Mouse (Mus musculus): ENCODE measurements around the gene Ube2d2b.
A peak's percentile ranks its signal among the peaks of the same experiment; 100 is the strongest.

The Ube2d2b gene

DNA sequence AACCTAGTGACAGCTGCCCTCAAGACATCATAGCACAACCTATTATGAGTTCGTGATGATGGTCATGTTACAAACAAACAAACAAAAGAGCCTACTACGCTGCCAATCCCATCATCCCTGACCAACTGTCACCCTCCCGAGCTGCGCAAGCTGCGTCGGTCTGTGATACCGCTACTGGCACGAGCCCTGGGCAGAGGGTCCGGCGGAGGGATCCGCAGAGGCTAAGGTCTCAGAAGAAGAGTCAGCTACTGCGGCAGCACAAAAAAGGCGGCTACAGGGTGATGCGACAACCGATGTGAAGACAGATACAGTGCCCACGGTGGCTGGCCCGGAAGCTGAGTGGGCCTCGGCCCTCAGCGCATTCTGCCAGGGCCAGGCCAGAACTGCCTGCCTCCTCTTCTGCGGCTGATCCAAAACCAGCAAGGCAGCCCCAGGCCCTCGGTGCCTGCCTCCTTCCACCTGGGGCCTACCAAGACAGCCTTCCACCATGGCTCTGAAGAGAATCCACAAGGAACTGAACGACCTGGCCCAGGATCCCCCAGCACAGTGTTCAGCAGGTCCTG, at the start of gene Ube2d2b:
TSS of gene Ube2d2b (plus strand) at position 102 of the 563 bp plus-strand sequence.
- DNase-seq: no peak

DNA sequence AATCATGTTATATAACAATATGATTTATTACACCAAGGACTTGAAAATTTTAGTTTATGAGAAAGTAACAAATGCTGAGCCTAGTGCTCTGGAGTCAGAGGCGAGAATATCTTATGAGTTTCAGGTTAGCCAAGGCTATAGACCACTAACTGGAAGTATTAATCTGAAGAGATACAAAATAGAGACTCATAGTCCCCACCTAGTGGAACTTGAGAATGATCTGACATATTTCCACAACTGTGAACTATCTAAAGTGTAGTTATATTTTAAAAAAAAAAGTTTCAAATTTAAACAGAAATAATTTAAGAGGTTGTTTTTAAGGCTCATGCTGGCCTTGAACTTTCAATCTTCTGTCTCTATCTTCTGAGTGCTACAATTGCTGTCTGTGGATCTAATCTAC, 47.5 kb upstream of the Ube2d2b start:
- DNase-seq: no peak

DNA sequence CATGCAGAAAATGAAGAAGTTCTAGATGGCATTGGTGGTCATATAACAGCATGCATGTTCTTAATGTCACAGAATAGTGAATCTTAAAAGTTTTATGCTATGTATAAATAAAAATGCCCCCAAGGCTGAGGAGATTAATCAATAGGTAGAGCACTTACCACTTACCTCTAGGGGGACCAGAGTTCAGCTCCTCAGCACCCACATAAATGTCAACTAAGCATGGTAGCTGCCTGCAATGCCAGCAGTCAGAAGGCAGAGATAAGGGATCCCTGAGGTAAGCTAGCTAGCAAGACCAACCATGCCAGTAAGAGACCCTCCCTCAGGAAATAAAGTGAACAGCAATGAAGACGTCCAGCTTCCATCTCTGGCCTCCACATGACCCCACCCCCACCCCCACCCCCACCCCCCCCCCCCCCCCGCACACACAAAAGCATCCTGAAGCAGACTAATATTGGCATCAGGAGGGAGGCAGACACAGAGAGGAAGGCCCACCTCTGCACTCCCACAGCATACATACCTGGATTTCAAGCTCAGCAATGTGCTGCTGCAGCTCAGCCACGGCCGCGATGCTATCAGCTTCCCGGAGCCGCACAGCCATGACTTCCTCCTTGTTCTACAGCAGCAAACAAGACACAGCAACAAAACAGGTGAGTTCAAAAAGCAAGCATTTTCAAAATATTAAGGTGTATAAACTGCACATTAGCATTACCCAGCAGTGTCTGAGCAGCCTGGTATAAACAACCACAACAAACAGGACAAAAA, 42.0 kb upstream of the Ube2d2b start:
- DNase-seq: no peak

DNA sequence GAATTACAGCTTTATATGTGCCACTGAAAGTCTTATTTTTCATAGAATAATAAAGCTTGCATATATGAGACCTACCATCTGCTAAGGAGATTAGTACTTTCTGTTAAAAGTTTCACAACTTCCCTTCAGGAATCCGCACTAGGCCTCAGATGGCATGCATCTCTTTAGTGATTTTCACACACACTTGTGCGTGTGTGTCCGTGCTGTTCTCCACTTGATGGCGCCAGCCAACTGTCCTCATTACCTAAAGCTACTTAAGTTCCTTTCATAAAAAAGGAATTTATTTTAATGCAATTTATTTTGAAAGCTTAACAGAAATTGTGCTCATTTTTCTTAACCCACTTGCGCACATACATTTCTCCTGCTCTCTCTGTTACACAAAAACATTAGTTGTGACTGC, 40.4 kb upstream of the Ube2d2b start:
- peak; percentile 32 for DNase-seq

DNA sequence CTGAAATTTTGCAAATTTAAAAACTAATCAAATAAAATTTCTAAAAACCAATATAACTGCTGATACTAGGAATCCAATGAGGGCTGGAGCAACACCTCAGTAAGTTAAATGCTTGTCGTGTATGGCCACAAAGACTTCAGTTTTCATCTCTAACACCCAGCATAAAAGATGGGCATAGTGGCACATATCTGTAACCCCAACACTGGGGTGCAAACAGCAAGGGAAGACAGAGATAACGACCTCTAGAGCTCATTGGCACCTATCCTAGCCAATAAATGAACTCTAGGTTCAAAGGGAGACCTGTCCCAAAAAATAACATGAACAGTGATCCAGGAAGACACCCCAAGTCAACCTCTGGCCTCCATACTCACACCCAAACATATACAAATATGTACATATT, 37.9 kb upstream of the Ube2d2b start:
- no peak for DNase-seq

DNA sequence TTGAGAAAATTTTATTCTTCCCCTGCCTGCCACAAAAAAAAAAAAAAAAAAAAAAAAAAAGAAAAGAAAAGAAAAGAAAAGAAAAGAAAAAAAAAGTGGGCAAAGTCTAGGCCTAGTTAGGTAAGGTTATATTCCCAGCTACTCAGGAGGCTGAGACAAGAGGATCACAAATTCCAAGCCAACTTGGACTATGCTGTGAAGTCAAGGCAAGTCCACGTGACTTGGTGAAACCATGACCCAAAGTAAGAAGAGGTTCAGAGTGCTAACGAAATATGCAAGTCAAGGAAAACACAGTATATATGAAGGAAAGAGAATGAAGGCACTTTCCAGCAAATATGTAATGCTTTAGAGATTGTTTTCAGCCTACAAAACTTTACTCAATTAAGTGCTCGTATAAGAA, 37.4 kb upstream of the Ube2d2b start:
- no peak for DNase-seq

DNA sequence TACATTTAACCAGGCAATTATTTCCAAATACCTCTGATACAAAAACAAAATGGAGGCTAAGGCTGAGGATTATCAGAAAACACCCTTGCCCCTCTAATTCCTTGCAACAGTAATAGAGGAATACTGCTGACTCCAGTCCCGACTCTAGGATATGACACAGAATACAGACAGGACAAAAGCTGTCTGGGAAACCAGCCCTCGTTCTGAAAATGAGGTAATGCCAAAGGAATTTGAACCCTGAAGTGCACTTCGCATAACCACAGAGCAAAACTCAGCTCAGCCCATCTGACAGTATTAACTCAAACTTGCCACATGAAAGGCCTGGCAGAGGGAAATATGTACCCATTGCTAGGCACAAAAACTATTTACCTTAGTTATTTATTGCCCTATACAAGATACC, 36.6 kb upstream of the Ube2d2b start:
- no peak for DNase-seq

DNA sequence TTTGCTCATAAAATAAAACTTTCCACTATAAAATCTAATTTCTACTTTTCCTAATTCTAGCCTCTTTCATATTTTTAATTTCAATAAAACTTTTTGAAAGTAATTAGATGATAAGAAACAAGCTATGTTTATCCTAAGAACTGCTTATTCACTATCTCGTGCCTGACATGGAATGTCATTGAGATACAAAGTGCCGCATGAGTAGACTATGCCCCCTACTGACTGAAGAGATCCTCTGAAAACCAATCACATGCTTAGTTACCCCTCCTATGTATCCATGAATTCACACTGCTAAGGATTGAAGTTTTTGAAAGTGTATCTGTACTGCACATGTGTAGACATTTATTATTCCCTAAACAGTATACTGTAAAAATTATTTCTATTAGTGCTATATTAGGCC, 36.0 kb upstream of the Ube2d2b start:
- DNase-seq: no peak

DNA sequence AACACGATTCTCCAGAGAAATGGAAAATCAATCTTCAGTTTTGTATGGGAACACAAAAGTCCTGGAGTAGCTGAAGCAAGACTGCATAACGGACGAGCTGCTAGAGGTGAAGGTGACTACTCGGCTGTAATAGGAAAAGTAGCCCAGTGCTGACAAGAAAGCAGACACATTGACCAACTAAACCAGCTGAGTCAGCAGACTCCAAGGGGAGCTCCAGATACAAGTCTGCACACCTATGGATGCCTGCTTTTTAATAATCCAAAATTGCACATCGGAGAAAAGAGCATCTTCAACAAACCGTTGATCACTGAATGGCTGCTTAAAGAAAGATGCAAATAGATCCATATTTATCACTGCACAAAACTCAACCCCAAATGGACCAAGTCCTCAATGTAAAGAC, 31.6 kb upstream of the Ube2d2b start:
- no peak for DNase-seq

DNA sequence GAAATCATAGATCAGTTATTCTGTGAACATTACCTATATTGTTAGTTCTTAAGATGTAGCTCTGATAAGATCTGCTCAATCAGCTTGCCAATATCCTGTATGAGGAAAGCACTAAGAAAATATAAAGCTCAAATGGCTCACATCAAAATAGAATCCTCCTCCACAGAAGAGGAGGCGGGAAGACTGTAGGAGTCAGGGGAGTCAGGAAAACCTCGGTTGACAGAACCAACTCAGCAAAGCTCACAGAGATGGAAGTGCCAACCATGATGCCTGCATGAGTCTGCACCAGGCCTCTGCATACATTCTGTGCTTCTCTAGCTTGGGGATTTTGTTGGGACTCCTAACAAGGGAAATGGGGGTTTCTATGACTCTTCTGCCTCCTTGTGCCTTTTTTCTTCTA, 28.7 kb upstream of the Ube2d2b start:
- DNase-seq: no peak

DNA sequence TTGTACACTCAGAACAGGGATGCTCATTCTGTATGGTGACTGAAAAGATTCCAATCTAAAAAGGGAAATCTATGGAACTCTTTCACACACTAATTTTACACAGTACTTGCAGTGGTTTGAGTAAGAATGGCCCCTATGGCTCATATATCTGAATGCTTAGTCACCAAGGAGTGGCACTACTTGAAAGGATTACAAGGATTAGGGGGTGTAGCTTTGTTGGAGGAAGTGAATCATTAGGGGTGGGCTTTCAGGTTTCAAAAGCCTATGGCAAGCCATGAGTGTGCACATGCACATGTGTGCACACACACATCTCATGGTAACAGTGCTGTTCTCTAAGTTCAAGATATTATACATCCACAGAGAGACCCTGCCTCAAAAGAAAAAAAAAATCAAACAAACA, 27.3 kb upstream of the Ube2d2b start:
- DNase-seq: no peak

DNA sequence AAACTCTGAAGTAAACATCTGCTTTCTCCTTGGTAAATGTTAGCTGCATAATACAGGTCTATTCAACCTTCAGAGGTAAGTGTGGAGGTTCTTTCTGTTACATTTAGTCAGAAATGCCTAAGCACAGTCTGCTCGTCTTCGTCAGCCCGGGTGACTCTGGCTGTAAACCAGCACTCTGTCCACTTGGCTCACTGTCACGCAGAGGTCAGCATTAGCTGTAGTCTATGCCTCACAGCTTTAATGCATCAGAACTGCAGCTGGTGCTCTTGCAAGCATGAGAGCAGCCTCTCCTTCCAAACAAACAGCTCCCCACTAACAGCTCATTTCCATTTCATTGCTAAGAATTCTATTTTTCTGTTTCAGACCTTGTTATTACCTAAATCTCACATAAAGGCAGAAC, 22.4 kb upstream of the Ube2d2b start:
- no peak for DNase-seq

DNA sequence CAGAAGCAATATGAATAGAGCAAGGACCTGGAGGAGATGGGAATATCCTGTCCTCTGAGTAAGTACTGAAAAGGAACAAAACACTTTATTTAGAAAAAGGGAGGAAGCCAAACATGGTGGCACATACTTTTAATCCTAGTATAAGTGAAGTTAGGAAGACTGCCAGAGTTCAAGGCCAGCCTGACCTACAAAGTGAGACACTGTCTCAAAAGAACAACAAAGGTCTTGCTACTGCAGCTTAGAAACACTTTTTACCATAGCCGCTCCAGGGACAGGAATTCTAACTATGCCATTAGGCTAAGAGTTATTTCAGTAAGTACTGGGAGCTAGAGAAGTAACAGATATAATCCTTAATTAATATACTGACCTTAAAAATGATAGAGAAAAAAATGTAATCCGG, 15.2 kb upstream of the Ube2d2b start:
- no peak for DNase-seq

DNA sequence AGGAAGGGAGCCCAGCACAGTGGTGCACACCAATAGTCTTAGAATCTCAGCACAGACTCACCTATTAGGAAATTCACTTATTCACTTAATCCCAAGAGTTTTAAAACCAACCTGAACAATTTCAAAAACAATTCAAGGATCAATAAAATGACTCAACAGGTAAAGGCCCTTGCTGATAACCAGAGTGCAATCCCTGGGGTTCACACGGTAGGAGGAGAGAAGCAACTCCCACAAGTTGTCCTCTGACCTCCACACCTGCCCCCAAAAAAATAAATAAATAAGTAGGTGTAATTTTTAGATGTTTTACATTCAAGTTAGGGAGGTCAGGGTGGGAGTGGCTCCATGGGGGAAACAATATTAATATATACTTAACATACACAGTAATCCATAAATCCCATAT, 7.4 kb upstream of the Ube2d2b start:
- no peak for DNase-seq

DNA sequence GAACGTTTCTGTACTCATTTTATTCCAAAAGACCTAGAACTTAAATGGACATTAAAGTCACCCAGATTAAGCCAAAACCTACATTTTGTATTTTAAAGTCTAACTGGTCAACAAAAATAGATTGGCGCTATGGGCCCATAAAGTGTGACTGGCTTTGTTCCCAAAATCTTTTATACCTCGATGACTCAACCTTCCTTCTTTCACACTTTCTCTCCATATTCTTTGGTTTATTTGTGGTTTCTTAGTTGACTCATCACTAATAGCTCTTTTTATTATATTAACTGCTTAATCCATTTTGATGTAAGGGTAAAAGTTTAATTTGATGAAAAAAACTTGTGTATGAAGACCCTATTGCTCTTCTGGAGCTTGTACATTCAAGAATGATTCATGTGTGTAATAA, 1.5 kb downstream of the Ube2d2b start:
- DNase-seq: no peak

DNA sequence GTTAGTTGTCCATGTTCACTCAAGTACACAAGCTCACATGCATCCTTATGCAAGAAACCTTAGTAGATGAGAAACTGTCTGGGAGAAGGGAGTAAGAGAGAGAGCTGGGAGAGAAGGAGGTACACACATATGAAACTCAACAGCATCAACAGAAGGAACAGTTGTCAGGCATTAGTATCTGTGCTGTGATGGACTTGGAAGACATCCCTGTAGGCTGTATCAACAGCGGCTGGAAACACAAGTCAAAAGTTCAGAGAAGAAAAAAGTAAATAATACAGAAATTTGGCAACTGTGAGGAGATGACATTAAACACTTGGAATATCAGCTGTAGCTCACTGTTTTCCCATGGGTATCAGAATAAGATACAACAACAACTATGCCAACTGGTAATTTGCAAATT, 4.4 kb downstream of the Ube2d2b start:
- no peak for DNase-seq

DNA sequence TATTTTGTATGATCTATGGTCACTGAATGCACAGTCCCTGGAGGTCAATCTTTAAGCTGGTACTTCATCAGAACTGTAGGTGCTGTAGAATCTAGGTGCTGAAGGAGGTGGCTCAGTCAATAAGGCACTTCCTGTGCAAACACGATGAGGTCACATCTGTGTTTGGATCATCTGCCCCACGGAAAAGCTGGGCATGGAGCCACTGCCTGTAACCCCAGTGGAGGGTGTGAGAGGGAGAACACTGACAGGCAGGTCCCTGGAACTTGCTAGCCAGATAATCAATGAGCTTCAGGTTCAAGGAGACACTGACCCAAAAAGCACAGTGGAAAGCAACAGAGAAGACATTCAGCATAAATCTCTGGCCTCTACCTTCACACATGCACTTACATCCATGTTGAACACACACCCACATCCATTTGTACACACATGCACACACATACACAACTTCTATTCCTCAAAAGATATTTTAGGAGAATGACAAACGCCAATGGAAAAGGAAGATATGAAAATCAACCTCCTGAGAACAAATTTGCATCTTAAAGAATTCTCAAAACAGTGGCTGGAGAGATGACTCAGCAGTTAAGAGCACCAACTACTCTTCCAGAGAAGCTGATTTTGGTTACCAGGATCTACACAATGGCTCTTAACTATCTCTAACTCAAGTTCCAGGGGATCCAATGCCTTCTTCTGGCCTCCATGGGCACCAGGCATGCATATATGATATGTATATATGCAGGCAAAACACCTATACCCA, 9.2 kb downstream of the Ube2d2b start:
- DNase-seq: no peak

DNA sequence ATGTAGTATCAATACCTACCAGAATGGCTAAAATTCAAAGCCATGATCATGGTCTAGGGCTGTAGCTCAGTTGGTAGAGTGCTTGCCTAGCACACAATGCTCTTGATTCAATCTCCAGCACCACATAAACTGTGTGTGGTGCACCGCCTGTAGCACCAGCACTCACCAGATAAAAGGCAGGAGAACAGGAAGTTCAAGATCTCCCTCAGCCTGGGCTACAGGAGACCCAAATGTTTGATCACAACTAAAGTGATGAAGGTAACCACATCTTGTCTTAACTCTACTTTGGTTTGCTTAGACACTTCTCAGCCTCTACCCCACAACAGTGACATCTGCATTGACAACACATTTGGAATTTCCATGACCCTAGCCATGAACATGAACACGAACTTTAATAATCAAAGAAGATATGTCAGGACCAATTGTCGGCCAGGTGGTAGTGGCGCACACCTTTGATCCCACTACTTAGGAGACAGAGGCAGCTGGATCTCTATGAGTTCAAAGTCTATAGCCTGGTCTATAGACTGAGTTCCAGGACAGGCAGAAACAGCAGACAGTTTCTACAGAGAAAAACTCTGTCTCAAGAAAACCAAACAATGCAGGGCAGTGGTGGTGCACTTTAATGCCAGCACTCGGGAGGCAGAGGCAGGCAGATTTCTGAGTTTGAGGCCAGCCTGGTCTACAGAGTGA, 10.8 kb downstream of the Ube2d2b start:
- no peak for DNase-seq

DNA sequence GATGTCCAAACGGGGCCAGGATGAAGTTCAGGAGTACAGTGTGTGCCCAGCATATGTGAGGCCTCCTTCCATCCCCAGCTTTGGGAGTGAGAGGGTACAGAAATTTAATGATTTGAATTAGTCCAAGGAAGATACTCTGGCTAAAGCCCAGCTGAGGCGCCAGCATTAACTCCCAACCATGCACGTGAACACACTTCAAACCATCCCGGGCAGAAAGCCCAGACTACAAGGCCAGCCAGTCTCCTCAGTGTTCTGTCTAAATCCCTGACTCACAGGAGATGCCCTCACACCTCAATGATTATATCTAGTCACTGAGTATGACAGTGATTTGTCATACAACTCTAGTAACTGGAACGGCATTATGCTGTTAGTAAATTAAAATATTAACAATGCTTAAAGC, 17.4 kb downstream of the Ube2d2b start:
- peak; percentile 14 for DNase-seq

DNA sequence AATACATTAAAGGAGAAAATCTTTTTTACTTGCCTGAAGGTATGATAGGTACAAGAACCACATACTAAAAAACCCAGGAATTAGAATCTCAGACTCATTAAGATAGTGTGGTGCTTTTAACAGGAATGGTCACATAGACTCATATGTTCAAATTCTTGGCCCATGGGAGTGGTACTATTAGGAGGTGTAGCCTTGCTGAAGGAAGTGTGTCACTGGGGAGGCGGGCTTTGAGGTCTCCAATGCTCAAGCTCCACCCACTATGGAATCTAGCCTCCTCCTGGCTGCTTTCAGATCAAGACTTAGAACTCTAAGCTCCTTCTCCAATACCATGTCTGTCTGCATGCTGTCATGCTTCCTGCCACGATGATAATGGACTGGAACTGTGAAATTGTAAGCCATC, 17.9 kb downstream of the Ube2d2b start:
- no peak for DNase-seq

DNA sequence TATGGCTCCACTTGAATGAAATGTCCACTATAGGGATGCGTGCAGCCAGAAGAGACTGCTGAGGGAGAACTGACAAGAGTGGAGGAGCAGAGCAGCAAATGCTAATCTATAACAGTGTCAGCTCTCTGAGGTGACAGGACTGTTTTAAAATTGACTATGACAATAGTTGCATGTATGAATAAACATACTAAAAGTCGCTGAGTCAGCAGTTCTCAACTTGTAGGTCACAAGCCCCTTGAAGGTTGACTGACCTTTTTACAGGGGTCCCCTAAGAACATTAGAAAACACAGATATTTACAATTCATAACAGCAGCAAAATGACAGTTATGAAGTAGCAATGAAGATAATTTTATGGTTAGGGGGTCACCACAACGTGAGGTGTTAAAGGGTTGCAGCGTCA, 19.1 kb downstream of the Ube2d2b start:
- no peak for DNase-seq

DNA sequence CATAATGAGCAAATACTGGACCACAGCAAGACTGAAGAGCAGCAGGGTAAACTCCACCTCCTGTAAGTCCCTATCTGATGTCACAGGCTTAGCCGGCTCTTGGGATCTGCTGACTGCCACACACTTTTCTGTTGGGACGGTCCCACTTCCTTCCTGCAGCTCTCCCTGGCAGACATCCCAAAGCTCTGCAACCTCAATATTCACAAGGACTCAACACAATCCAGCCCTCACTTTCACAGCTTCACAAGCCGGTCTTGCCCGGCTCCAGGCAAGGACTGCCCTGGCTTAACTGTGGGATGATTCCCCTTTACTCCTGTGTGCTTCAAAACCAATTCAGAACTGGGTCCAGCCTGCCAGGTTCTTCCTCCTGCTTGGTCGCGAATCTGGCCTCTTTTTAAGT, 23.9 kb downstream of the Ube2d2b start:
- DNase-seq: no peak

DNA sequence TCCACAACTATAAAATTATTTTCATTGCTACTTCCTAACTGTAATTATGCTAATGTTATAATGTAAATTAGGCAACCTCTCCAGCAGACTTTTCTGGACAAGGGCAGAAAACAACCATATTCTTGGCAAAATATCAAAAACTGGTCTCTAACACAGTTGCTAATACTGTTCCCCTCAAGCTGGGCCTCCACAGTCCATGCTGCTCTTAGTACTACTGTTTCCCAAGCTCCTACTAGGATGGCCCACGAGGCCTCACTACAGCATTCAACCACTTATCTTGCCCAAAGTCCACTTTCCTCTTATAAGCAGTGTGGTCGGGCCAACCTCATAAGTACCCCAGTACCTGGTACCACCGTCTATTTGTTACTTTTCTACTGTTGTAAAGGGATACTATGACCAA, 24.7 kb downstream of the Ube2d2b start:
- DNase-seq: no peak

DNA sequence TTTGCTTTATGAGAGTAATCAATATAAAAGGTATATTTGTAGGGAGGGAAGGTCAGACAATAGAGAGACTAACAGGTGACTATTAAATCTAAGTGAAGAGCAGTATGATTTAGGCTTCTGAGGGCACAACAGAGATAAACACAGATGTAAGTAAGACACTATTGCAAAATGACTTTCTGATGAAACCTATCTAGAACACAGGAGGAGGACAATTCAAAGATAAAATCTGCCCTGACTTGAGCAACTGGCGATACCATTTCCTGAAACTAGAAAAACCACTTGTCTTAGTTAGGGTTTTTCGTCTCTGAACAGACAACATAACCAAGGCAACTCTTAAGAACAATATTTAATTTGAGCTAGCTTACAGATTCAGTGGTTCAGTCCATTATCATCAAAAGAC, 25.6 kb downstream of the Ube2d2b start:
- DNase-seq: no peak

All from right cerebral cortex, postnatal 4 days (tissue).